Comparison of ENCODE assay signal across 8 mouse cellular contexts in the genomic region with DNA sequence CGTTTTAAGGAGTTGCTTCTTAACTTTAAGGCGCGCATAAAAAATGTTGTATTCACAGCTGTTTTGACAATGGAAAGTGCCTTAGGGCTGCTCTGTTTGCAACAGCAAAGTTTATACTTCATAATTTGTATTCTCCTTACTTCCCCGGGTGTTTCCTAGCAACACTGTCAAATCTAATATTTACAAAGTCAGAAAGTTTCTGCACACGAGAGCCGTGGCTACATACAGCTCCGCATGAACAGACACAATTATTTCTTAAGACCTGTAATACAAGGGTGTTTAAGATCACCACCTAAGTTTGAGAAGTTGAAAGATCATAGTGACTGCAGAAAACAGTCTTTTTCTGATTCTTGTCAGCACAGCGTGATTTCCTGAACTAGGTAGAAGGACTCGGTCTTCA. TPM values are rescaled to one million over a fixed set of nuclear protein-coding genes. Genes with fewer than 3 reads are reported as not detected.
A peak's percentile ranks its signal among the peaks of the same experiment; 100 is the strongest.
DNase-seq lines count a peak whose midpoint lies in the region; ATAC-seq and TF ChIP-seq lines count a peak whose summit lies in the region.

No protein-coding gene starts in this region.

- no peaks in the 10 kb centered on the region for H3K9me3 ChIP-seq in lung, embryonic 14.5 days (ENCODE audit: low read depth, low read length)
- no peaks in the 10 kb centered on the region for H3K9me3 ChIP-seq in limb, embryonic 14.5 days (ENCODE audit: control insufficient read depth, low read length)

- ATAC-seq in lung, embryonic 14.5 days (ENCODE audit: insufficient read depth): peak; percentile 59
- ATAC-seq in limb, embryonic 14.5 days (ENCODE audit: low FRiP score, low read depth): peak; percentile 51; the same call in 1 of the 2 replicates

- no peak for TF ChIP-seq CTCF in lung, embryonic 14.5 days (IDR thresholded peaks at IDR 0.05; ENCODE audit: low read depth)
- TF ChIP-seq CTCF in embryonic fibroblast, embryonic 13.5 days (IDR thresholded peaks at IDR 0.05; ENCODE audit: borderline replicate concordance, insufficient read depth, low read length): no peak
- no peak for TF ChIP-seq CTCF in olfactory bulb, adult 2 months (IDR thresholded peaks at IDR 0.05; ENCODE audit: insufficient read depth, low read depth, low read length)

- TF ChIP-seq POLR2A in embryonic fibroblast, embryonic 13.5 days (IDR thresholded peaks at IDR 0.05; ENCODE audit: low read depth, low read length): no peak
- TF ChIP-seq POLR2A in limb, embryonic 14.5 days (IDR thresholded peaks at IDR 0.05; ENCODE audit: borderline replicate concordance, extremely low read depth, insufficient read depth, insufficient read length): no peak
- no peak for TF ChIP-seq POLR2A in olfactory bulb, adult 2 months (IDR thresholded peaks at IDR 0.05; ENCODE audit: insufficient read depth, low read depth, low read length)

- H3K4me3 ChIP-seq in lung, embryonic 14.5 days (ENCODE audit: low read depth, low read length): peak overlapping the region; percentile 30
- H3K4me3 ChIP-seq in embryonic fibroblast, embryonic 13.5 days (ENCODE audit: insufficient read depth, low read length): 0 out of 2 replicates have a peak overlapping the region, but pooled peaks have one; percentile 7
- H3K4me3 ChIP-seq in limb, embryonic 14.5 days (replicated peaks; ENCODE audit: low read length): peak overlapping the region; percentile 26
- H3K4me3 ChIP-seq in olfactory bulb, adult 2 months (ENCODE audit: insufficient read depth, low read depth, low read length): no peak overlapping the region

- 12% methylated on average over 9 of the region's 9 CpGs for WGBS in lung, embryonic 14.5 days
- WGBS in limb, embryonic 14.5 days: 16% methylated on average over 9 of the region's 9 CpGs
- WGBS in olfactory bulb, adult 2 months: 6% methylated on average over 9 of the region's 9 CpGs

- DNase-seq in lung, embryonic 14.5 days: peak; percentile 55
- DNase-seq in lung, postnatal 10 days: no peak
- DNase-seq in limb, embryonic 14.5 days (ENCODE audit: low spot score): peak; percentile 35
- DNase-seq in gastrocnemius, postnatal 36 days: no peak
- no peak for DNase-seq in thymus, adult 18-20 months
- DNase-seq in layer of hippocampus, postnatal 36 days: no peak

- H3K36me3 ChIP-seq in lung, embryonic 14.5 days (ENCODE audit: insufficient read depth): no peaks in the 10 kb centered on the region
- no peaks in the 10 kb centered on the region for H3K36me3 ChIP-seq in limb, embryonic 14.5 days (ENCODE audit: control insufficient read depth, insufficient read depth, low read length)

- intact Hi-C loops in gastrocnemius, postnatal 36 days (cut with DNase I): no loop called here

- no peak overlapping the region for H3K9ac ChIP-seq in lung, embryonic 14.5 days
- peak overlapping the region; percentile 45 for H3K9ac ChIP-seq in limb, embryonic 14.5 days (ENCODE audit: low read depth, low read length, severe bottlenecking)

- H3K27ac ChIP-seq in lung, embryonic 14.5 days (ENCODE audit: low read depth): no peak overlapping the region
- H3K27ac ChIP-seq in embryonic fibroblast, embryonic 13.5 days (ENCODE audit: insufficient read depth, low read length): peak overlapping the region; percentile 59
- H3K27ac ChIP-seq in limb, embryonic 14.5 days (replicated peaks; ENCODE audit: low read depth, low read length): no peak overlapping the region
- H3K27ac ChIP-seq in olfactory bulb, adult 2 months (ENCODE audit: insufficient read depth, low read depth, low read length): peak overlapping the region; percentile 29; the same call in 1 of the 2 replicates

- H3K27me3 ChIP-seq in lung, embryonic 14.5 days (ENCODE audit: insufficient read depth, low read length): no peaks in the 10 kb centered on the region
- H3K27me3 ChIP-seq in limb, embryonic 14.5 days (ENCODE audit: control insufficient read depth, insufficient read depth, low read length): no peaks in the 10 kb centered on the region

- H3K4me2 ChIP-seq in lung, embryonic 14.5 days: peak overlapping the region; percentile 79
- H3K4me2 ChIP-seq in limb, embryonic 14.5 days (replicated peaks; ENCODE audit: low read depth, low read length, severe bottlenecking): peak overlapping the region; percentile 50

- H3K4me1 ChIP-seq in lung, embryonic 14.5 days (ENCODE audit: insufficient read depth): no peaks in the 10 kb centered on the region
- H3K4me1 ChIP-seq in embryonic fibroblast, embryonic 13.5 days (ENCODE audit: control insufficient read depth, insufficient read depth, low read length): no peaks in the 10 kb centered on the region
- peaks cover 7% of the 10 kb centered on the region for H3K4me1 ChIP-seq in limb, embryonic 14.5 days (ENCODE audit: control insufficient read depth, insufficient read depth, low read length)
- peaks cover 6% of the 10 kb centered on the region for H3K4me1 ChIP-seq in olfactory bulb, adult 2 months (ENCODE audit: control insufficient read depth, insufficient read depth, low read length)

RNA-seq across cellular contexts. Expression of gene Slc7a11, which starts 0.5 kb away (rescaled TPM):
- polyA plus RNA-seq in lung, embryonic 14.5 days (2014; fragmentation: Nextera tagmentation; extraction: Ambion mirVana): 0.11 and 0.16 TPM in 2 replicates
- polyA plus RNA-seq in embryonic fibroblast, embryonic 13.5 days (2011; ENCODE audit: insufficient read length, low read depth, missing spikeins): 6.4 and 11.2 TPM in 2 replicates
- polyA plus RNA-seq in limb, embryonic 14.5 days (2012; rRNA removed): 2.5 and 2.6 TPM in 2 replicates
- 5.7 and 5.8 TPM in 2 replicates for polyA plus RNA-seq in limb, embryonic 14.5 days (2014; fragmentation: Nextera tagmentation; extraction: Ambion mirVana)
- not detected in 2 replicates for polyA plus RNA-seq in olfactory bulb, adult 2 months (2012; ENCODE audit: insufficient read depth, insufficient read length, low replicate concordance, missing spikeins)
- under 1 TPM; 0.20 to 0.36 TPM for total RNA-seq in gastrocnemius, postnatal 36 days (2021)
- total RNA-seq in layer of hippocampus, postnatal 36 days (2021): 10 to 100 TPM; 23.6 to 27.6 TPM

Comparison
In these comparisons a context has a peak if more than half of its experiments do, and no peak if none do; other contexts are left out.
1. DNase-seq: peak in lung, embryonic 14.5 days (single experiment) and limb, embryonic 14.5 days (single experiment); none in lung, postnatal 10 days (single experiment), gastrocnemius, postnatal 36 days (0 of 2), thymus, adult 18-20 months (0 of 2) and layer of hippocampus, postnatal 36 days (0 of 2).
2. H3K27ac ChIP-seq: peak in embryonic fibroblast, embryonic 13.5 days (single experiment) and olfactory bulb, adult 2 months (single experiment); none in lung, embryonic 14.5 days (single experiment) and limb, embryonic 14.5 days (single experiment).